Mouse (Mus musculus): ENCODE measurements at regions not wholly inside any gene's neighbourhood (a gene's known extent, or its start where the extent isn't known, plus 50 kb on each side); places are given as distances from the start of the nearest gene placed in this dataset.

DNA sequence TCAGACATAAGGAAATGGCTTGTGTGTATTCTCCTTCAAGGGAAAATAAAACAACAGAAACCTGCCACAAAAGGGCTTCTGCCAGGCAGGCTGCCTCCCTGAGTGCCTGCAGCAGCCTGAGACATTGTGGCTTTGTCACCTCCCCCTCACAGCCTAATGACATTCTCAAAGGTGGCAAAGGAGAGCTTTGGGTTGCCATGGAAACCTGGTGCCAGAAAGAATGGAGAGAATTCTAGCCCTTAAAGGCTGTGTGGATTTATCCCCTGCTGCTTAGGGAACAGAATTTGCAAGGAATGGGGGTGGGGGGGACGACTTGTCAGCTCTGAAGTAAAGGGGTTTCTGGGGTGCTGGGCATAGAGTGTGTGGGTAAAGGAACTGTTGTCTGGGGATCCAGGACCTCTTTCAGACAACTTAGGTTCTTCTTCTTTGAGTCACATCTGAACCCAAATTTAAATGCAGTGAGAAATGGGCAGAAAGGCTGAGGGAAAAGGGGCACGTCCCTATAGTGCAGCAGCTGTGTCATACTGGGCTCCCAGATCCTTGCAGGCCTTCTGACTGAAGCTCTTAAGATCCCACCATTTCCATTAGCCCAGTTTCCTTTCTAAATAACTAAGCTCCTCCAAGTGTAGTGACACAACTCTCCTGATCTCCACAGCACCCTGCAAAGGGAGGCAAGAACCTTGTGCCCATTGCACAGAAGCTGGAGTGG is 86.8 kb downstream of the Il9r start:
- WGBS, result 8% methylated on average over 2 of the region's 2 CpGs
- Histone ChIP-seq H3K36me3 (peaks cover 6% of the 10 kb centered on the region), H3K9me3 (peaks cover 10% of the 10 kb centered on the region), H3K27ac (peak overlapping the region; percentile 89), H3K4me3 (peak overlapping the region; percentile 24; the same call in 1 of the 2 replicates), H3K4me1 (replicated peaks) (peaks cover 51% of the 10 kb centered on the region), H3K27me3 (ENCODE audit: insufficient read depth, poor library complexity, severe bottlenecking) (no peaks in the 10 kb centered on the region)
- peak; percentile 81 for DNase-seq (ENCODE audit: low spot score)

DNA sequence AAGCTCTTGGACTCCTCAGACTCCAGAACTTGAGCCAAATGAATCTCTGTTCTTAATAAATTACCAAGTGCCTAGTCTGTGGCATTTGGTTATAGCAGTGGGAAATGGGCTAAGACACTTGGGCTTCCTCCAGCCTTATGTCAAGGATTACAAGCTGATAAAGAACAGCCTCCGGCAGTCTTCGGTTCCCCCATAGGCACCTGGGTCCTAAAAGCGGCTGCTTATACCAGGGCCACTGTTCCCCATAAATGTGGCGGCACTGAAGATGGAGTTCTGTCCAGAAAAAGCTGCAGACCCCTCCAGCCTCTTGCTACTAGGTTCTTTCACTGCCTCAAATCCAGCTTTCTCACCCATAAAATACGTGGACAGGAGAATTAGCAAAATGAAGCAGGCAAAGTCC is 87.6 kb downstream of the Il9r start:
- Histone ChIP-seq H3K27ac (peak overlapping the region; percentile 89), H3K4me1 (replicated peaks) (peaks cover 53% of the 10 kb centered on the region), H3K4me3 (no peak overlapping the region), H3K36me3 (peaks cover 6% of the 10 kb centered on the region), H3K27me3 (ENCODE audit: insufficient read depth, poor library complexity, severe bottlenecking) (no peaks in the 10 kb centered on the region), H3K9me3 (peaks cover 10% of the 10 kb centered on the region)
- WGBS, result 23% methylated on average over 5 of the region's 5 CpGs
- no peak for DNase-seq (ENCODE audit: low spot score)

DNA sequence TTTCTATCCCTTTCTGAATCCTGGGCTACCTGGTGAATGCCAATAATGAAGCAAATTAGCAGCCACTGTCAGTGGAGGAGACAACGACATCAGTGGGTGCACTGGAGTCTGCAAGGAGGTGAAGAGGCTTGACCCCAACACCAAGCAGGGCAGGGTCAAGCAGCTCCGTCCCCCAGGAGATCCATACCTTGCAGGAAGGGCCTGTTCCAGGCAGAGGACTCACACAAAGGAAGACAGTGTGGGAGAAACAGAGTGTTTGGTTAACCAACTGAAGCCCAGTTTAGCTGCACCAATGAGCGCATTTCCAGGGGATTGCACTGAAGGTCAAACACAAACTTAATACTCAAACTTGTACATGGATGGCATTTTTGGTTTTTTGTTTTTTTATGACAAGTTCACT is 88.2 kb downstream of the Il9r start:
- Histone ChIP-seq H3K9me3 (peaks cover 10% of the 10 kb centered on the region), H3K27me3 (ENCODE audit: insufficient read depth, poor library complexity, severe bottlenecking) (no peaks in the 10 kb centered on the region), H3K27ac (peak overlapping the region; percentile 89), H3K4me1 (replicated peaks) (peaks cover 55% of the 10 kb centered on the region), H3K4me3 (no peak overlapping the region), H3K36me3 (peaks cover 6% of the 10 kb centered on the region)
- DNase-seq (ENCODE audit: low spot score), result no peak
- 31% methylated on average over 3 of the region's 3 CpGs for WGBS

DNA sequence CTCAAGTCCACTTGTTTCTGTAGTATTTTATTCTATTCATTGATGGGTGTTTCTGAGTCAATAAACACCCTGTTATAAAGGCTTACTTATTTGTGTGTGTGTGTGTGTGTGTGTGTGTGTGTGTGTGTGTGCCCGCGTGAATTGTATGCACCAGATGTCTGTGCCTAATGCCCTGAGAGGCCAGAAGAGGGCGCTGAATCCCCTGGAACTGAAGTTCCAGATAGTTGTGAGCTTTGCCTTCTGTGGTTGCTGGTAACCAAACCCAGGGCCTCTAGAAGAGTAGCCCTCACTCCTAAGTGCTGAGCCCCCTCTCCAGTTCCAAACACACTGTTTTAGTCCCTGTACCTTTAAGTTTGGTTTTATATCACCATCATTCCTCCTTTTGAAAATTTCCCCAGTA is 90.2 kb downstream of the Il9r start:
- H3K4me1 ChIP-seq (replicated peaks), result peaks cover 57% of the 10 kb centered on the region
- H3K27ac ChIP-seq, result no peak overlapping the region
- H3K27me3 ChIP-seq (ENCODE audit: insufficient read depth, poor library complexity, severe bottlenecking), result no peaks in the 10 kb centered on the region
- H3K4me3 ChIP-seq, result no peak overlapping the region
- H3K9me3 ChIP-seq, result peaks cover 8% of the 10 kb centered on the region
- H3K36me3 ChIP-seq, result peaks cover 6% of the 10 kb centered on the region
- no peak for DNase-seq (ENCODE audit: low spot score)
- 86% methylated on average over 3 of the region's 3 CpGs for whole genome bisulfite sequencing
